Mouse (Mus musculus) embryo, embryonic 10.5 days (tissue): ENCODE data around the gene Klhl41.
A peak's percentile ranks its signal among the peaks of the same experiment; 100 is the strongest.
"Not testable (repeated sequence)": the region's sequence is repeated elsewhere in the genome, so short reads cannot be mapped to it uniquely, and the experiment has no call there.

Experiments used
- DNase-seq: peaks from one replicate; pipeline ENCODE4 v3.0.0-alpha.2; 2015; ENCODE audit warnings: low spot score

Klhl41 gene

GRCm38 (mm10) chr2:69669853-69670252 lies at the start of gene Klhl41:
TSS of gene Klhl41 (plus strand) at chr2:69670120.
- DNase-seq, result no peak

- DNase-seq, result peak; percentile 11
Measured at GRCm38 (mm10) chr2:69629215-69629614, 40.7 kb upstream of the Klhl41 start.

- no peak for DNase-seq
Measured at GRCm38 (mm10) chr2:69629914-69630313, 40.0 kb upstream of the Klhl41 start.

GRCm38 (mm10) chr2:69630792-69631191 lies 39.1 kb upstream of the Klhl41 start:
- DNase-seq, result no peak

- DNase-seq, result peak; percentile 30
Measured at GRCm38 (mm10) chr2:69631449-69631848, 38.5 kb upstream of the Klhl41 start.

- peak; percentile 85 for DNase-seq
Measured at GRCm38 (mm10) chr2:69635064-69635701, 34.7 kb upstream of the Klhl41 start.

- peak; percentile 47 for DNase-seq
Measured at GRCm38 (mm10) chr2:69635807-69636206, 34.1 kb upstream of the Klhl41 start.

GRCm38 (mm10) chr2:69637989-69638388 lies 31.9 kb upstream of the Klhl41 start:
- DNase-seq, result not testable (repeated sequence)

GRCm38 (mm10) chr2:69640100-69640499 lies 29.8 kb upstream of the Klhl41 start:
- peak; percentile 13 for DNase-seq

GRCm38 (mm10) chr2:69644968-69645617 lies 24.8 kb upstream of the Klhl41 start:
- DNase-seq, result no peak

GRCm38 (mm10) chr2:69646726-69647490 lies 23.0 kb upstream of the Klhl41 start, which contains the start of gene Bbs5:
TSS of gene Bbs5 (plus strand) at chr2:69647171.
- DNase-seq, result peak; percentile 95

- no peak for DNase-seq
Measured at GRCm38 (mm10) chr2:69649716-69650115, 20.2 kb upstream of the Klhl41 start.

- no peak for DNase-seq
Measured at GRCm38 (mm10) chr2:69659326-69659725, 10.6 kb upstream of the Klhl41 start.

GRCm38 (mm10) chr2:69663827-69664476 lies 6.0 kb upstream of the Klhl41 start:
- no peak for DNase-seq

- no peak for DNase-seq
Measured at GRCm38 (mm10) chr2:69667656-69668055, 2.3 kb upstream of the Klhl41 start.

GRCm38 (mm10) chr2:69668414-69668813 lies 1.5 kb upstream of the Klhl41 start:
- DNase-seq, result no peak

GRCm38 (mm10) chr2:69673723-69674122 lies 3.8 kb downstream of the Klhl41 start:
- no peak for DNase-seq

- no peak for DNase-seq
Measured at GRCm38 (mm10) chr2:69675266-69675665, 5.3 kb downstream of the Klhl41 start.

GRCm38 (mm10) chr2:69676713-69677112 lies 6.8 kb downstream of the Klhl41 start:
- no peak for DNase-seq

- DNase-seq, result not testable (repeated sequence)
Measured at GRCm38 (mm10) chr2:69677215-69677614, 7.3 kb downstream of the Klhl41 start.

GRCm38 (mm10) chr2:69679990-69680389 lies 10.1 kb downstream of the Klhl41 start:
- DNase-seq, result no peak

GRCm38 (mm10) chr2:69681931-69682330 lies 12.0 kb downstream of the Klhl41 start:
- no peak for DNase-seq
